Mouse (Mus musculus): ENCODE data around the gene Lyplal1. TPM values are rescaled to one million over a fixed set of nuclear protein-coding genes. Genes with fewer than 3 reads are reported as not detected.
A peak's percentile ranks its signal among the peaks of the same experiment; 100 is the strongest.

Gene Lyplal1
- total RNA-seq (2021): 10 to 100 TPM; 11.0 to 11.2 TPM

DNA sequence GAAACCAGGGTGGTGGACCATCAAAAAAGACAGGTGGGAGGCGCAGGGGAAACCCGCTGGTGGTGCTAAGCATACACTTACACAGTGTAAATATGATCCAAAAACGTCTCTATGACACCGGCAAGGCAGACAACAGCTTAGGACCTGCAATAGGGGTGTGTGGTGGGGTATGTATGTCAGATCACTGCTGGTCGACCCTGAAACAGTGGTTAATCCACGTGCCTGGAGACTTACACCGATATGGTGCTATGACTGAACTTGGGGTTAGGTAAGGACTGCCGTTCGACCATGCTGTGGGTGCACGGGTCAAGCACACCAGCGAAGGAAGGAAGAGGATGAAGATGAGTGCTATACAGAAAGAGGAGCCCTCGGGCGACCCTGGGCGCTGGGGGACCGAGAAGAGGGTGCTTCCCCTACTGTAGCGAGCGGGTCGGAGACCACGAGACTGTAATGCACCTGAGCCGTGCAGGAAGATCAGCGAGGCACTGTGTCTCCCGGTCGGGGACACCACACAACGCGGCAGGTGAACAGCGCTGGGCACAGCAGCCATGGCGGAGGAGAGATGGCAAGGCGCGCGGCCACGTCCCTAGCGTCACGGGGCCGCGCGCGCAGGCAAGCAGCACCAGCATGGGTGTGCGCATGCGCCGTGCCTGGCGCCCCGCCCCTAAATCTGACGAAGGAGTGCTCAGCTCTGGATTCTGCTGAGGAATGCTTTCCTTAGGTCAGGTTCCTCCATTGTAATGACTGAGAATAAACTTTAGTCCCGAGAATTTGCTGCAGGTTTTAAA, at the start of gene Lyplal1:
TSS of gene Lyplal1 (minus strand) at position 610 of the 788 bp plus-strand sequence.
- intact Hi-C loops (cut with DNase I): loop anchor here (10.0 kb wide), 1 partner anchor 588 kb away; the partner anchor contains the start of gene Tgfb2
- peak; percentile 95 to 97 for DNase-seq (ENCODE audit: low spot score in 2 of 2)

DNA sequence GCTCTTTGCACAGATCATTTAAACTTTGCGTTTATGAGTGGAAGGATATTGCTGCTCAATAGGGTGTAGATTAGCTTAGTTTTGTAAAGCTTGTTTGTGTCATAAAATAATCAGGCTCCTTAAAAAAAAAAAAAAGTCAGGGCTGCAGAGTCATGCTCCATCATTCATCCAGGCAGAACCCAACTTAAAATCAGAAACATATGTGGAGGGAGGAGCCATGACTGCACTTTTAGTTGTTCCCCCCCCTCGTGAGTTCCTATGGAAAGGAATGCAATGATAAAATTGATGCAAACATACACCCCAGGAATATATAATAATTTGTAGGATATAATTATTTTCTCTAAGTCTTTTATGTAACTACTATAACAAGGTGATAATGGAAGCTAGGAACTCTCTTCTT, 46.5 kb upstream of the Lyplal1 start:
- intact Hi-C loops (cut with DNase I): no loop called here

DNA sequence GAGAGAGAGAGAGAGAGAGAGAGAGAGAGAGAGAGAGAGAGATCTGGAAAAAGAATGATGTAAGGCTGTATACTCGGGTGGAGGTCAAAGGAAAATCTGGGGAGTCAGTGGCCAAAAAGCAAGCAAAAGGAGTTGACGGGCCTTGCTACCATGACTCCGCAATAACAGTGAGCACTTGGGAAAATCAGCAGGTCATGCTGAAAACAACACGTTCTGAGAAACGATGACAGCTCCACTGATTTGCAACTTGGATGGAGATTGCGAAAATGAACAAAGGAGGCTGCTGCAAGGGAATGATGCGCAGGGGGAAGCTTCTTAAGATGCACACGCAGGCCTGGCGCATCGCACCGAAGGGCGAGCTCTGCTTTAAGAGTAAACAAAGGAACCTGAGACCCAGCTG, 46.1 kb upstream of the Lyplal1 start:
- intact Hi-C loops (cut with DNase I): no loop called here
- no peak for DNase-seq (ENCODE audit: low spot score in 2 of 2)

More for the DNA sequence above, 46.5 kb upstream of the Lyplal1 start:
- no peak for DNase-seq (ENCODE audit: low spot score in 2 of 2)

DNA sequence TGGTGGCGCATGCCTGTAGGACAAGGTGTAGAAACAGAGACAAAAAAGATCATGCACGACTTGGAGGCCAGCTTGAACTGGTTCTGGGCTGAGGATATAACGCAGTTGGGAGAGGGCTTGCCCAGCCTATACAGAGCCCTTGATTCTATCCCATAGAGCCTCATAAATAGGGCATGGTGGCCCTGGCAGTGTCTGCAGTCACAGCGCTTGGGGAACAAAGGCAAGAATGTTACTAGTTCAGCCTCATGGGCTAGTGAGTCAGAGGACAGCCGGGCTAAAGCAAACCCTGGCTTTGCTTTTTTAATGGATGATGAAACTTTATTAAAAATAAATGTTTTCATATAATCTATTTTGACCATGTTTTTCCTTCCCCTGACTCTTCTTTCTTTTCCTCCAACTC, 33.3 kb upstream of the Lyplal1 start:
- intact Hi-C loops (cut with DNase I): no loop called here

DNA sequence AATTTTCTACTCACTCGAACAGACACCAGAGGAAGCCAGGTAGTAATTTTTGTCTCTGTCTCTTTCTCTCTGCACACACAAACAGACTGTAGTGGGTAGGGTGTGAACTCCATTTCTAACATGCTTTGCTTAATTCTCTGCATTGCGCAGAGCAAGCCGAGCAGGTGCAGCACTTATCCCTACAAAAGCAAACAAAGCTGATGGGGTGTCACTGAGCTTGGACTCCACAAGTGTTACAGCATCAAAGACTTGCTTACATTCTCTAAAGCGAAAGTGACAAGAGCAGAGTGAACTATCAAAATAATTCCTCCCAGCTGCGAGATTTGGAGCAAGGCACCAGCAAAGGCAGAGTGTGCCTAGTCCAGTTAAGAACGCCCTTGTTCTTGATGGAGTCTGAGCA, 28.3 kb upstream of the Lyplal1 start:
- peak; percentile 2 to 5 for DNase-seq (ENCODE audit: low spot score in 2 of 2)
- intact Hi-C loops (cut with DNase I): no loop called here

More for the DNA sequence above, 33.3 kb upstream of the Lyplal1 start:
- no peak for DNase-seq (ENCODE audit: low spot score in 2 of 2)

DNA sequence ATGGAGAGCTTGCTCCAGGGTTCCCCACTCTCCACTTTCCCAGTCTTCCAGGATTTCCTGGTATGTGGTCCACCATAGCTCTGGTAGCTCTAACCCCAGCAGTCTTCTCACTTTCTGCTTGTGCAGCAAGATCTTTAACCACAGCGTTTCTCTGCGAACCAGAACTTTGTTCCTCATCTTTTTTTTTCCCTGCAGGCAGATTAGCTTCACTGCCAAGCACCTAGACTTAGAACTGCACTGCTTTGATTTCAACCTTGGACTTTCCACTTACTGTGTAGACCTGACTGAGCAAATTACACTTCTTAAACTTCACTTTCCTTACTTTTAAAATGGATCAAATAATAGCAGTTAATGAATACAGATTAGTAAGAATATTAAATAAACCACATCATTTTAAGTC, 23.1 kb upstream of the Lyplal1 start:
- DNase-seq (ENCODE audit: low spot score in 2 of 2): no peak
- intact Hi-C loops (cut with DNase I): no loop called here

DNA sequence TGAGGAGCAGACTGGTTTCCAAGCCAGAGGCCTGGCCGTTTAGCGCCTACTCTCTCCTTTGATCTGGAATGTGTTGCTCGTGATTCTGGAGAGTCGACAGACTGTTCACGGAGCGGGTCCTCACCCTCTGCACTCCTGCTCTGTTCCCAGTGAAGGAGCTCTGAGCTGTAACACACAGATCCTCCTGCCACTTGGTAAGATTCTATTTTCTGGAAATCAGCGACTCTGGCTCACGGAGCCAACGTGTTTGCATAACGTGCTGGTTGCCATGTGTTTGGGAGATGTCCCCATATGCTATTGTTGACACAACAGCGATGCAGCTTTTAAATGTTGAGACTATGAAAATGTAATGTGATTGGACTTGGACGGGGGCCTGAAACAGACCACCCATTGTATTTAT, 20.8 kb upstream of the Lyplal1 start:
- DNase-seq (ENCODE audit: low spot score in 2 of 2): peak; percentile 6 to 8
- intact Hi-C loops (cut with DNase I): no loop called here

DNA sequence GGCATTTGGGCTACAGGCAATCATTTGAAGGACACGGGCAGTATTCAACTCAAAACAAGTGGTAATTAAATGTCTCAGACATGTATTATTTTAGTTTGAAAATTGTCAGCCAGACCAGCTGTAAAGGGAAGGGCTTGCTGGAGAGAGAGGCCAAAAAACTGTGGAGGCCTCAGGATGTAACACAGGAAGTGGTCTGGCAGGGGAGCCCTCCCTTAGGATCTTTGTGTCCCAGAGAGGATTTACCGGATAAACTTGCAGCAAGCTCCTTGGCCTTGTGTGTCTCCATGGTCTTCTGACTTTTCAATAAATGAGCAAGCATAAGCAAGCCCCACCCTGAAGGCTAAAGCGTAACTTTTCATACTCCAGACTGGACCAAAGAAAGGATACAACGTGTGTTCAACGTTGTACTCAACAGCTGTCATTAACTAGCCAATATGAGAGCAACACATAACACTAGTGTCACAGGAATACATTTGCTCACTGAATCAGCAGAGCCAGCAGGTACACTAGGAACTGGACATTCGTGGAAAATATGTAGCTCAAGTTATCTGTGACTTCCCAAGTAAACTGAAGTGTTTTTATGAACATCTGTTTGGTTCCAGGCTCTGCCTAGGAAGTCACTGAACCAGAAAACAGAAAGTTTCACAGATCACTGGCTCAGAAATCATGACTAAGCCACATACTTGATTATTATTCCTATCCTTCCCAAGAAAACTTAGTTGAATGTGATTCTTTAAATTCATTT, 19.7 kb upstream of the Lyplal1 start:
- intact Hi-C loops (cut with DNase I): no loop called here
- no peak for DNase-seq (ENCODE audit: low spot score in 2 of 2)

DNA sequence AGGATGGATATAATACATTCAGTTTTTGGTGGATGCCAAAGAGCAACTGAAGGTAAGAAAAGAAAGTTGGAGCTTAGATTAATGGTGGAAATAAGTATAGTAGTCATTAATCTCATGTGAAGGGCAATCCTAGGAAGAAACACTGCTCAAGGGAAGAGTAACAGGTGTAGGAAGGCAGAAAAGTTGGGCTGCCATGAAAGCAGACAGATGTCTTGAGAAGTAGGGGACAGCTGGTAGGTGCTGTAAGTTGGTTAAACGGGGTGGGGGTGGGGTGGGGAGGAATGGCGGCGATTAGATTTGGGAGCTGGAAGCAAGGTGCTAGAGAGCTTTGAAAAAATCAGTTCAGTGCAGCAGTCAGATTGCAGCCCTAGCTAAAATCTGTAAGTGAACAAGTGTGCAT, 14.4 kb upstream of the Lyplal1 start:
- DNase-seq (ENCODE audit: low spot score in 2 of 2): no peak
- intact Hi-C loops (cut with DNase I): no loop called here

DNA sequence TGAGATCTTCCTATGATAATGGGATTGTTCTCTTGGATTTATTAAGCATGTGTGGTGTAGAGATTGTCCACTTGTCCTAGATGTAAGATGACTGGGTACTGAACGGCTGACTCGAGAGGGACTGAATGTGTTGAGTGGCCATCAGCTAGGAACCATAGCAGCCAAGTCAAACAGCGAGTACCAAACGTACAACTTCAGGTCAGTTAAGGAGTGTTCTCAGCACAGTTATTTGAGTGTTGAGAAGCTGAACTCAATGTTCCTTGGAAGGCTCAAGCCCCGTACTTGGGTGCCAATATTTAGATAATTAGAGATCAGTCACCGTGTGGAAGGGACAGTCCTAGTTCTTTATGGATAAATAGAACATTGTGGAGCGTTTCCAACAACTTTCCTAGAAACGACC, 11.8 kb upstream of the Lyplal1 start:
- DNase-seq (ENCODE audit: low spot score in 2 of 2): no peak
- intact Hi-C loops (cut with DNase I): no loop called here

DNA sequence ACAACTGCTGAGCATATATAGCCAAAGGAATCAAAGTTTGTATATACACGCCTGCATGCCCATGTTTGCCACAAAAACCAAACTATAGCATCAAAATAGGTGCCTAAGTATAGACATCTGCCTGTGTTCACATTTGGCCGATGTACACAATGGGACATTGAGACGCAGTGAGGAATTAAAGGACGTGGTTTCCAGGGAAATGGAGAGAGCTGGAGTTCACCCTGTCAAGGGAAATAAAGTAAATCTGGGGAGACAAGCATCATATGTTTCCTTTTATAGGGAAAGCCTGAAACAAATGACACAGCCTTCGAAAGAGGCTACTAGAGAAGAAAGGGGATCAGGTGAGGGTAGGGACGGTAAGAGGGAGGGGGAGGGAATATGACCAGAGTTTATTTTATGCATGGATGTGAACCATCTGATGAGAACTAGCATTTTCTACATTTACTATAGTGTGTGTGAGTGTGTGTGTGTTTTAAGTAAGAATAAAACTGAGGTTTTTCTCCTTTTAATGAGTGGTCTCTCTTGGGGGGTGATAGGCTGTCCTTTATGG, 9.3 kb upstream of the Lyplal1 start:
- DNase-seq (ENCODE audit: low spot score in 2 of 2): no peak
- intact Hi-C loops (cut with DNase I): no loop called here

DNA sequence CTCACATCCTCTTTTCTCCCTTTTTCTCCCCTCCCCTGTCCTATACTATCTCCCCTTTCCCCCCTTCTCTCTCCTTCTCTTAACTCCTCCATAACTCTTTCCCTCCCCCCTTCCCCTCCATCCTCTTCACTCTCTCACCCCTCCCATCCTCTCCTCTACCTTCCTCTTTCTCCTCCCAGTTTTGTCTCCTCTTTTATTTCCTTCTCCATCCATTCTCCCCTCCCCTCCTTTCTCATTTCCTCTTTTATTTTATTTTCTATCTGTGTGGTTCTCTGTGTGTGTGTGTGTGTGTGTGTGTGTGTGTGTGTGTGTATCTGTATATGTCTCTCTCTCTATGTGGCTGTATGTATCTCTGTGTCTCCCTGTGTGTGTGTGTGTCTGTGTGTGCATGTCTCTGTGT, 6.6 kb upstream of the Lyplal1 start:
- intact Hi-C loops (cut with DNase I): no loop called here
- no peak for DNase-seq (ENCODE audit: low spot score in 2 of 2)

DNA sequence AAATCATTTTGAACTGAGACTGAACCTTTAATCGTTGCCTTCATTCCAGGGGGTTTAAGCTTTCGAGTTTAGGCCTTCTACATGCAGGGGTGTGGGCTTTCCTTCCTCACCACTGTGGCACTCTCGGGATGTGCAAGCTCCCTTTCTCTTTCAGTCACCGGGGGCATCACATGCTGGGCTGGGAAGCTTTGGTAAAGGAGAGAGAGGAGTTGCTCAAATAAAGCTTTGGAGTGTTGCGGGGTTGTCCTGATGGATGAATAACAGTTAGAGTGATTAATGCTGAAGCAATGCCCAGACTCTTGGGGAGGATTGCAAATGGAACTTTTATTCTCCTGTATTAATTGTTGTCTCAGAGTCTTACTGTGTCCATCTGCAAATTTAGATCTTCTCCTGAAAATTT, 2.7 kb upstream of the Lyplal1 start:
- DNase-seq (ENCODE audit: low spot score in 2 of 2): no peak
- intact Hi-C loops (cut with DNase I): loop anchor here (10.0 kb wide), 1 partner anchor 585 kb away; the partner anchor contains the start of gene Tgfb2

DNA sequence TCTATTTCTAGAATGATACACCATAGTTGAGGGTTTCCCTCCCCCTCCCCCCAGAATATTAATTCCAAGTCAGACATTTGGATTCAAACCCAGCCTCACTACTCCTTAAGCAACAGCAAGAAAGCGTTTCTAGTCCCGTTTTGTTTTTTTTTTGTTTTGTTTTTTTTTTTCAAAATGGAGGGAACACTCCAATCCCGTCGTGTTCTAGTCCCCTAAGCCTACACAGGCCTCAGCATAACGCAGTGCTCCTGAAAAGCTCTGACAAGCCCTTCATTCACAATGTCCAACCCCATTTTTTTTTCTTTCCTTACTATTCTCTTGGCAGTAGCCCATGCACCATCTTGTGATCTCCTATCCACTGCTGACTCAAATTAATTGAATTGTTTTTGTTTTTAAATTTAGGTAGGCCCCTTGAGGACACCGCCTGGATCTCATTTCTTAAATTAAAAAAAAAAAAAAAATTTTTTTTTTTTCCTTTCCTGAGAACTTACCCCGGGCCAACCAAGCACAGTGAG, 967 bp downstream of the Lyplal1 start:
- no peak for DNase-seq (ENCODE audit: low spot score in 2 of 2)
- intact Hi-C loops (cut with DNase I): loop anchor here (10.0 kb wide), 1 partner anchor 589 kb away; the partner anchor contains the start of gene Tgfb2

DNA sequence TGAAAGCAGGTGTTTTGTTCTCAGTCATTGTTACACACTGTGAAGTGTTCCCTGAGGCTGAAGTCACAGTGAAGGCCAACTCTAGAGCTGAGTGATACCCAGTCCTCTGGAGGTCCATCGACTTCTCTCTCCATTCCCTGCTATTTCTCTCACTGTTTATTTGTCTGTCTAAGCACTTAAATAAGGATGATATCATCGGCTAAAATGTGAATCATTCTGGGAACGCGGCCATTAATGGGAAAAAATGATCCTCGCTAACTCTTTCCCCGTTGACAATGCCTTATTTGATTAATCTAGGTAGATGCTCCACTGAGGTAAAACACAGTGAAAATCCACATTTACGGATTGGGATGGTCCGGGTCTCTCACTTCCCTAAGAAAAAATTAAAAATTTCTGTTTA, 14.8 kb downstream of the Lyplal1 start:
- DNase-seq (ENCODE audit: low spot score in 2 of 2): no peak
- intact Hi-C loops (cut with DNase I): no loop called here

DNA sequence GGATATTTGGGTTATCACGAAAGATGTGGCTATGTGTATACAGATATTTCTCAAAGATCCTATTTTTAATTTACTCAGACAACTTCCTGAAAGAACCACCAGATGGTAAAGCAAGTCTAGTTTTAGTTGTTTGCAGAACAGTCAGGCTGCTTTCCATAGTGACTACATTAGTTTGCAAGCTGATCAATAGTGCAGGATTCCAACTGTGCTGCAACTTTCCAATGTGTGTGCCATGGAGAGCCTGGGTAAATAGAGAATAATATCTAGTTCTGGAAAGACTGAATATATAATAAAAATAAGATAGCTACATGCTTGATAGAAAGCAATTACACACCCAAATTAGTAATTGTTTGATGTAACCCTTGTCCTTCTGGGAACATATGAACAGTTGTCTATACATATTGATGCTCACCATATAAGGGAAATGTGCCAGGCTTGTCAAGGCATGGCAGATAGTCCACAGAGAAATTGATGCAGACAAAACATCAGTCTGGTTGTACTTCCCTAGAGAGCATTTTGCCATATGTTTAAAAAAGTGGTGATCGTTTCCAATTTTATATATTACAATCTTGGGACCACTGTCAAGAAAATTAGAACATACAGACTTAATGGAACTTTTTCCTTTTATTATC, 50.7 kb downstream of the Lyplal1 start:
- peak in 1 of 2 experiments; percentile 6 for DNase-seq (ENCODE audit: low spot score in 2 of 2)
- intact Hi-C loops (cut with DNase I): no loop called here

DNA sequence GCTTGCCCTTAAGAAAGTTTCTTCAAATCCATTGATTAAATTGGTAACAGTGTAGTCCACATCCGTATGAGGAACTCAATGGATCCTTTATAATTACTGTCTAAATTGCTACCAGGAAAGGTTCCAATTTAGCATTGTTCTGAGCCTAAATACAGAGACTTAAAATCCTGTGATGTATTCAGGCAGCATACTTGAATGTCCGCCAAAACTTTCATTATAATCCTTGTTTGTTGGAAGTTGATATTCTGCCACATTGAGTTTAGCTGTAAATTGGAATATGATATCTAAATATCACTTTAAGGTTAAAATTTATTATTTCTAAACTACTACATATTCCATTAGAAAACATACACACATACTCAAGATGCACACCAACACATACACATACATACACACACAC, 57.1 kb downstream of the Lyplal1 start:
- no peak for DNase-seq (ENCODE audit: low spot score in 2 of 2)
- intact Hi-C loops (cut with DNase I): no loop called here

DNA sequence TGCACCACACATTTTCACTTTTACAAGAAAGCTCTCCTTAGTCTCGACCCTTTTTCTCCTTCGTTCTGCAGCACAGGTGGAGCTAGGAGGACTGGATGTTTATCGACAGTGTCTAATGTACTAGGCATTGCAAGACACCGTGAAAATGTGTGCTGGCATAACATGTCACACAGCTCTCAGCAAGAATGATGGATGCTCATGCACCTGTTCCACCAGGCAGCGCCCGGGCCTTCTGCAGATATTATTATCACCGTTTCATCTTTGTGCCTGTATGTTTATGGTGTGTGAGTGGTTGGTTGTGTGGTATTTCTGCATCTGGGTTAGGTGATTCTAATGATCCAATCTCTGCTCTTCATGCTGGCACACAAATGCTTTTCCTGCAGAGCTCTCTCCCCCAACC, 62.9 kb downstream of the Lyplal1 start:
- DNase-seq (ENCODE audit: low spot score in 2 of 2): no peak
- intact Hi-C loops (cut with DNase I): no loop called here

DNA sequence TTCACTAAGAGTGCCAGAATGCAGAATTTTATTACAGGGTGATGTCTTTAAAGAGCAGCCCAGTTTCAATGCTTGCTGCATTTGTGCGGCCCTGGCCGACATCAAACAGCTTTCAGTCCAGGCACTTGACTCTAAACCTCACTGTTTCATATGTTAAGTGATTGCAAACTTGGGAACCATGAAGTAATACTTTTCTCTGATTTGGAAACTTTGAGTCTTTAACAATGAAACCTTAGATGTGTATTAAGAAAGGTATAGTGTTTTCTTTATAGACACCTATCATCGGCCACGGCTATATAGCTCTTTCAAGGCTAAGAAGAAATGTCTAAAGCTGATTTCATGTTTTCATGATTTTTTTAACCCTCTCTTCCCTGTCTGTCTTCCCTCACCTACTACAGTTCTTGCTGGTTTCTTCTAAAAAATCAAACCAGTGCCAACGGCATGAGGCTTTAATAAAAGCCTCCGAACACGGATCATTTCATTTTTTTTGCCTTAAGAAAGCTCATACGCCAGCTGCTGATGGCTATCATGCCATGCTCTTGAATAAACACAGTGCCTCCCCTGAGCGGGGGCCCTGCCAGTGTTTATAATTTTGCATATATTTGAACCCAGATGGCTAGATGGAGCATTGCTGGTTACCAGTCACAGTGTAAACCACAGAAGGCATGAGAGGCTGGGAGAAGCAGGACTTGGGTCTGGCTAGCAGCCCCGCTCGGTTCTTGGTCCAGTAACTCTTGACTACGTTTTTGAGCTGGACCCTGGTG, 63.6 kb downstream of the Lyplal1 start:
- intact Hi-C loops (cut with DNase I): no loop called here
- DNase-seq (ENCODE audit: low spot score in 2 of 2): no peak

Measured in left cerebral cortex, postnatal 25 days (tissue).